Mouse (Mus musculus) midbrain, embryonic 15.5 days (tissue): ENCODE data around the gene Dhrs1. TPM values are rescaled to one million over a fixed set of nuclear protein-coding genes. Genes with fewer than 3 reads are reported as not detected.

Source experiments
- ATAC-seq: fragments of 200-750 bp; cut with Nextera tagmentation; replicated peaks from 2 replicates; pipeline ENCODE4 v1.8.0; 2017; ENCODE audit warnings: moderate TSS enrichment
- H3K27ac ChIP-seq: fragments of 300-500 bp; sonication (generic); 2 replicates; pipeline ENCODE4 v1.5.1; 2015; ENCODE audit warnings: mild to moderate bottlenecking, inconsistent platforms
- H3K27me3 ChIP-seq: fragments of 300-500 bp; sonication (generic); replicated peaks from 2 replicates; pipeline ENCODE4 v1.6.1; 2015; ENCODE audit warnings: inconsistent platforms
- H3K36me3 ChIP-seq: fragments of 300-500 bp; sonication (generic); replicated peaks from 2 replicates; pipeline ENCODE4 v1.6.1; 2015; ENCODE audit warnings: inconsistent platforms
- H3K4me1 ChIP-seq: fragments of 300-500 bp; sonication (generic); 2 replicates; pipeline ENCODE4 v1.6.1; 2015; ENCODE audit warnings: inconsistent platforms
- H3K4me2 ChIP-seq: fragments of 300-500 bp; sonication (generic); 2 replicates; pipeline ENCODE4 v1.6.1; 2015; ENCODE audit warnings: inconsistent platforms, mild to moderate bottlenecking, moderate library complexity
- H3K4me3 ChIP-seq: fragments of 300-500 bp; sonication (generic); 2 replicates; pipeline ENCODE4 v1.5.1; 2015; ENCODE audit warnings: mild to moderate bottlenecking, inconsistent platforms
- H3K9ac ChIP-seq: fragments of 300-500 bp; sonication (generic); 2 replicates; pipeline ENCODE4 v1.6.1; 2015; ENCODE audit warnings: mild to moderate bottlenecking, inconsistent platforms
- H3K9me3 ChIP-seq: fragments of 300-500 bp; sonication (generic); 2 replicates; pipeline ENCODE4 v1.6.1; 2016; ENCODE audit warnings: inconsistent platforms
- WGBS: fragments of 180-500 bp; shearing (Covaris S2); methylation state at CpG from one replicate; pipeline ENCODE4 v1.1.7; 2015; ENCODE audit warnings: mixed read lengths; 5-methylcytosine and 5-hydroxymethylcytosine counted together
- polyA plus RNA-seq: library from polyadenylated mRNA; unstranded; fragments of >200 nt; fragmentation: Nextera tagmentation; extraction: Ambion mirVana; gene quantifications from 2 replicates; pipeline ENCODE4 v1.2.1, GENCODE M21; 2015

The Dhrs1 gene
- polyA plus RNA-seq, 1 experiment from 2014 or later: 61.6 TPM

GRCm38 (mm10) chr14:55758363-55758784 is 12.9 kb upstream of the Dhrs1 start, which contains the start of gene Cideb:
Cideb (minus strand) TSS chr14:55758458.
- H3K9me3 ChIP-seq: no peaks in the 10 kb centered on the region
- no peak within 1 kb of the TSS for H3K4me3 ChIP-seq
- H3K4me2 ChIP-seq: peak within 1 kb of the TSS; percentile 10; the same call in 1 of the 2 replicates
- WGBS: 20% methylated on average over 8 of the region's 8 CpGs
- H3K36me3 ChIP-seq: peaks cover 13% of the 10 kb centered on the region; the same call in 1 of the 2 replicates
- no peak within 1 kb of the TSS for H3K9ac ChIP-seq
- H3K27me3 ChIP-seq: peaks cover 13% of the 10 kb centered on the region
- peaks cover 18% of the 10 kb centered on the region for H3K4me1 ChIP-seq
- H3K27ac ChIP-seq: no peak within 1 kb of the TSS
- ATAC-seq: no peak

GRCm38 (mm10) chr14:55757566-55757965 is 12.1 kb upstream of the Dhrs1 start:
- Histone ChIP-seq H3K27me3 (peaks cover 10% of the 10 kb centered on the region), H3K9ac (no peak overlapping the region), H3K9me3 (no peaks in the 10 kb centered on the region), H3K27ac (no peak overlapping the region), H3K4me2 (no peak overlapping the region), H3K4me1 (peaks cover 13% of the 10 kb centered on the region), H3K4me3 (no peak overlapping the region), H3K36me3 (peaks cover 18% of the 10 kb centered on the region)
- 82% methylated on average over 6 of the region's 6 CpGs for WGBS
- no peak for ATAC-seq

GRCm38 (mm10) chr14:55747051-55747847 is 1.8 kb upstream of the Dhrs1 start:
- Histone ChIP-seq H3K9ac (no peak overlapping the region), H3K27me3 (no peaks in the 10 kb centered on the region), H3K4me1 (peaks cover 34% of the 10 kb centered on the region), H3K4me2 (peak overlapping the region; percentile 97), H3K4me3 (0 out of 2 replicates have a peak overlapping the region, but pooled peaks have one; percentile 2), H3K36me3 (peaks cover 14% of the 10 kb centered on the region), H3K9me3 (no peaks in the 10 kb centered on the region), H3K27ac (no peak overlapping the region)
- no peak for ATAC-seq
- WGBS: 92% methylated on average over 10 of the region's 10 CpGs

- H3K4me3 ChIP-seq: peak overlapping the region; percentile 53
- peak overlapping the region; percentile 32; the same call in 1 of the 2 replicates for H3K27ac ChIP-seq
- H3K4me1 ChIP-seq: peaks cover 34% of the 10 kb centered on the region
- no peaks in the 10 kb centered on the region for H3K9me3 ChIP-seq
- peak overlapping the region; percentile 97 for H3K4me2 ChIP-seq
- WGBS: under 1% methylated on average over 31 of the region's 31 CpGs
- H3K36me3 ChIP-seq: peaks cover 10% of the 10 kb centered on the region
- no peaks in the 10 kb centered on the region for H3K27me3 ChIP-seq
- peak overlapping the region; percentile 45 for H3K9ac ChIP-seq
- no peak for ATAC-seq
These were observed 359 bp upstream of the Dhrs1 start for GRCm38 (mm10) chr14:55745861-55746237.

GRCm38 (mm10) chr14:55743711-55744110 is 1.8 kb downstream of the Dhrs1 start:
- 25% methylated on average over 10 of the region's 10 CpGs for WGBS
- no peaks in the 10 kb centered on the region for H3K27me3 ChIP-seq
- peaks cover 11% of the 10 kb centered on the region; the same call in 1 of the 2 replicates for H3K36me3 ChIP-seq
- no peak overlapping the region for H3K9ac ChIP-seq
- H3K4me1 ChIP-seq: peaks cover 34% of the 10 kb centered on the region
- H3K27ac ChIP-seq: no peak overlapping the region
- H3K4me2 ChIP-seq: 0 out of 2 replicates have a peak overlapping the region, but pooled peaks have one; percentile 6
- H3K9me3 ChIP-seq: no peaks in the 10 kb centered on the region
- ATAC-seq: peak; percentile 58
- H3K4me3 ChIP-seq: 0 out of 2 replicates have a peak overlapping the region, but pooled peaks have one; percentile 2

GRCm38 (mm10) chr14:55737086-55737687 is 8.3 kb downstream of the Dhrs1 start:
- H3K27me3 ChIP-seq: no peaks in the 10 kb centered on the region
- H3K4me3 ChIP-seq: no peak overlapping the region
- no peak for ATAC-seq
- H3K9ac ChIP-seq: no peak overlapping the region
- no peak overlapping the region for H3K4me2 ChIP-seq
- no peaks in the 10 kb centered on the region for H3K9me3 ChIP-seq
- H3K36me3 ChIP-seq: peaks cover 15% of the 10 kb centered on the region; the same call in 1 of the 2 replicates
- no peak overlapping the region for H3K27ac ChIP-seq
- WGBS: 90% methylated on average over 9 of the region's 9 CpGs
- H3K4me1 ChIP-seq: no peaks in the 10 kb centered on the region

GRCm38 (mm10) chr14:55735758-55736157 is 9.7 kb downstream of the Dhrs1 start:
- no peak overlapping the region for H3K27ac ChIP-seq
- H3K9me3 ChIP-seq: no peaks in the 10 kb centered on the region
- H3K4me2 ChIP-seq: no peak overlapping the region
- no peaks in the 10 kb centered on the region for H3K27me3 ChIP-seq
- H3K9ac ChIP-seq: no peak overlapping the region
- H3K36me3 ChIP-seq: peaks cover 15% of the 10 kb centered on the region; the same call in 1 of the 2 replicates
- no peaks in the 10 kb centered on the region for H3K4me1 ChIP-seq
- WGBS: 81% methylated on average over 4 of the region's 4 CpGs
- H3K4me3 ChIP-seq: no peak overlapping the region
- no peak for ATAC-seq

GRCm38 (mm10) chr14:55735334-55735733 is 10.2 kb downstream of the Dhrs1 start:
- WGBS: 74% methylated on average over 3 of the region's 3 CpGs
- H3K27me3 ChIP-seq: no peaks in the 10 kb centered on the region

GRCm38 (mm10) chr14:55734869-55735268 is 10.6 kb downstream of the Dhrs1 start:
- ATAC-seq: no peak
- Histone ChIP-seq H3K36me3 (peaks cover 8% of the 10 kb centered on the region; the same call in 1 of the 2 replicates), H3K4me3 (no peak overlapping the region), H3K9ac (no peak overlapping the region), H3K4me2 (no peak overlapping the region), H3K9me3 (no peaks in the 10 kb centered on the region), H3K27ac (no peak overlapping the region), H3K27me3 (no peaks in the 10 kb centered on the region), H3K4me1 (no peaks in the 10 kb centered on the region)
- 78% methylated on average over 7 of the region's 7 CpGs for WGBS

More at GRCm38 (mm10) chr14:55735334-55735733, 10.2 kb downstream of the Dhrs1 start:
- Histone ChIP-seq H3K9ac (no peak overlapping the region), H3K36me3 (peaks cover 11% of the 10 kb centered on the region; the same call in 1 of the 2 replicates), H3K4me2 (no peak overlapping the region), H3K9me3 (no peaks in the 10 kb centered on the region), H3K4me1 (no peaks in the 10 kb centered on the region), H3K27ac (no peak overlapping the region), H3K4me3 (no peak overlapping the region)
- no peak for ATAC-seq

GRCm38 (mm10) chr14:55733889-55734288 is 11.6 kb downstream of the Dhrs1 start:
- H3K27me3 ChIP-seq: no peaks in the 10 kb centered on the region
- H3K4me1 ChIP-seq: no peaks in the 10 kb centered on the region
- 0 out of 2 replicates have a peak, but pooled peaks cover 4% of the 10 kb centered on the region for H3K36me3 ChIP-seq
- no peak overlapping the region for H3K4me3 ChIP-seq
- no peaks in the 10 kb centered on the region for H3K9me3 ChIP-seq
- 72% methylated on average over 10 of the region's 10 CpGs for WGBS
- no peak overlapping the region for H3K4me2 ChIP-seq
- H3K9ac ChIP-seq: no peak overlapping the region
- no peak for ATAC-seq
- H3K27ac ChIP-seq: no peak overlapping the region

- H3K27ac ChIP-seq: 0 out of 2 replicates have a peak overlapping the region, but pooled peaks have one; percentile 28
- H3K27me3 ChIP-seq: no peaks in the 10 kb centered on the region
- H3K36me3 ChIP-seq: no peaks in the 10 kb centered on the region
- ATAC-seq: no peak
- H3K4me1 ChIP-seq: no peaks in the 10 kb centered on the region
- no peak overlapping the region for H3K9ac ChIP-seq
- H3K4me3 ChIP-seq: no peak overlapping the region
- no peak overlapping the region for H3K4me2 ChIP-seq
- H3K9me3 ChIP-seq: no peaks in the 10 kb centered on the region
- WGBS: 77% methylated on average over 7 of the region's 7 CpGs
These were observed 14.9 kb downstream of the Dhrs1 start for GRCm38 (mm10) chr14:55730531-55731032.

GRCm38 (mm10) chr14:55730116-55730515 is 15.4 kb downstream of the Dhrs1 start:
- Histone ChIP-seq H3K4me1 (no peaks in the 10 kb centered on the region), H3K9me3 (no peaks in the 10 kb centered on the region), H3K36me3 (no peaks in the 10 kb centered on the region), H3K27ac (0 out of 2 replicates have a peak overlapping the region, but pooled peaks have one; percentile 28), H3K4me2 (no peak overlapping the region), H3K27me3 (no peaks in the 10 kb centered on the region), H3K4me3 (no peak overlapping the region), H3K9ac (no peak overlapping the region)
- 74% methylated on average over 7 of the region's 7 CpGs for WGBS
- ATAC-seq: no peak
